Mouse (Mus musculus) ES-E14 (cell line): Measurements from ENCODE around the gene Olfr889.

Experiments
- HCFC1 ChIP-seq: IDR thresholded peaks from 2 replicates; pipeline ENCODE4 v1.6.1; 2012; ENCODE audit warnings: low read length, inconsistent platforms, borderline replicate concordance; ENCODE audit not compliant: insufficient read depth
- MAFK ChIP-seq: IDR thresholded peaks from 2 replicates; pipeline ENCODE4 v1.6.1; 2014; ENCODE audit warnings: mild to moderate bottlenecking, low read depth, low read length, inconsistent platforms; ENCODE audit not compliant: insufficient read depth
- ZC3H11A ChIP-seq: IDR thresholded peaks from 2 replicates; pipeline ENCODE4 v1.6.1; 2012; ENCODE audit warnings: low read depth, mild to moderate bottlenecking, inconsistent platforms, low read length, borderline replicate concordance

- no peak for TF ChIP-seq HCFC1
- no peak for TF ChIP-seq ZC3H11A
- no peak for TF ChIP-seq MAFK
Observed at GRCm38 (mm10) chr9:38107828-38108227, 7.2 kb upstream of the Olfr889 start, which contains the start of gene Olfr888.
